Mouse (Mus musculus): ENCODE results near the gene Ric8a. TPM values are rescaled to one million over a fixed set of nuclear protein-coding genes. Genes with fewer than 3 reads are reported as not detected.

Gene Ric8a
- polyA plus RNA-seq, 1 experiment from 2014 or later: 82.2 TPM

DNA sequence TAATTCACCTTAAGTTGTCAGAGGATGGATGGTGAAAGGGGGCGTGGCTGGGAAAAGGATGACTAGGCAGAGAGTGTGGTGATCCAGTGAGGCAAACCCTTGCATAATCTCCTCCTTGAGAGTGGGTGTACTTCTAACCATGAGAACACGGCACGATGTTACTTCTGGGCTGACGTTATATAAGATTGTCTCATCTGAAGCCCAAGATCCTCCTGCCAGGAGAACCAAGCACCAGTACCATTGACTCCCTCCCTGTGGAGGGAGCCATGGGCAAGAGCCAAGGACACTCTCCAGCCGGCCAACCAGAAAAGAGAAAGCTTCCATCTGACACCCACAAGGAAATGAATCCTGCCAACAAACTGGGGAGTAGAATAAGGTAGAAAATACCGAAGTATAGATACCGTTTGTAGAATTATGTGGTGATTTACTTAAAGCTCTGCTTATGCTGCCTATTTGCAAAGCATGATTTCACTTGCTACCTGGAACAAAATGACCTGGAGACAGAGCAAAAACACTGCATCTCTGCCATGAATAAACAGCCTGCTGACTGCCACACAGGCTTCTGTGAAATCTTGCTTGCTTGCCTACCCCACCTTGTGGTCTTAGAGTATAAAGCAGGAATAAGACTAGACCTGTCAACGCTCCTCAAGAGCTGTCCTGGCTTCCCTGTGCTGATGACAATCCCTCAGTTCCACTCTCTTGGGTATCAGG is 28.4 kb upstream of the Ric8a start:
- ATAC-seq (ENCODE audit: insufficient read depth, low FRiP score, low TSS enrichment): no peak
- peak; percentile 20 for DNase-seq (ENCODE audit: low spot score)
- no peak overlapping the region for H3K9ac ChIP-seq (ENCODE audit: low read length)
- no peak overlapping the region for H3K4me3 ChIP-seq (ENCODE audit: low read depth, low read length)
- H3K4me2 ChIP-seq (ENCODE audit: low read depth): no peak overlapping the region
- no peaks in the 10 kb centered on the region for H3K27me3 ChIP-seq (ENCODE audit: control insufficient read depth, insufficient read depth, low read length)
- no peaks in the 10 kb centered on the region for H3K9me3 ChIP-seq (ENCODE audit: control insufficient read depth, low read length)
- no peaks in the 10 kb centered on the region for H3K36me3 ChIP-seq (ENCODE audit: control insufficient read depth, insufficient read depth, low read length)
- no peaks in the 10 kb centered on the region for H3K4me1 ChIP-seq (ENCODE audit: control insufficient read depth, insufficient read depth, low read length)
- no peak overlapping the region for H3K27ac ChIP-seq (ENCODE audit: low read depth, low read length)
- 50% methylated on average over 8 of the region's 8 CpGs for WGBS

DNA sequence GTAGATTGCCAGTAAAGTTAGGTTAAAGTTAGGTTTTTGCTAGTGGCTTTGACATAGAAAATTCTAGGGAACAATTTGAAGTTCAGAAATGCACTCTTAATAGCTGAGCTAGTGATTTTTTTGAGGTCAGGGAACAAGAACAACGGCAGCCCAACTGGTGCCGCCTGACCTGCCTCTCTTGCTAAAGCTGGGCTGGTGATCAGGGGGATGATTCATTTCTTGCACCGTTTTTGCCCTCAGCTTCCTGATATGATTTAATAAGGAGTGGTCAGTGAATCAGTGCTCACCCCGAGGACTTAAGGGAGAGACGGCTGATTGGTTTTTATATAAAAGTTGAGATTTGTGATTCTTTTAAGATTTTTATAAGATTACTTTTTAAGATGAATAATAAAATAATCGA is 25.3 kb upstream of the Ric8a start:
- WGBS: 75% methylated on average over 6 of the region's 6 CpGs
- Histone ChIP-seq H3K36me3 (ENCODE audit: control insufficient read depth, insufficient read depth, low read length) (no peaks in the 10 kb centered on the region), H3K4me1 (ENCODE audit: control insufficient read depth, insufficient read depth, low read length) (no peaks in the 10 kb centered on the region), H3K9me3 (ENCODE audit: control insufficient read depth, low read length) (no peaks in the 10 kb centered on the region), H3K27me3 (ENCODE audit: control insufficient read depth, insufficient read depth, low read length) (no peaks in the 10 kb centered on the region), H3K4me3 (ENCODE audit: low read depth, low read length) (no peak overlapping the region), H3K4me2 (ENCODE audit: low read depth) (no peak overlapping the region), H3K27ac (ENCODE audit: low read depth, low read length) (no peak overlapping the region), H3K9ac (ENCODE audit: low read length) (no peak overlapping the region)
- DNase-seq (ENCODE audit: low spot score): no peak
- ATAC-seq (ENCODE audit: insufficient read depth, low FRiP score, low TSS enrichment): no peak

DNA sequence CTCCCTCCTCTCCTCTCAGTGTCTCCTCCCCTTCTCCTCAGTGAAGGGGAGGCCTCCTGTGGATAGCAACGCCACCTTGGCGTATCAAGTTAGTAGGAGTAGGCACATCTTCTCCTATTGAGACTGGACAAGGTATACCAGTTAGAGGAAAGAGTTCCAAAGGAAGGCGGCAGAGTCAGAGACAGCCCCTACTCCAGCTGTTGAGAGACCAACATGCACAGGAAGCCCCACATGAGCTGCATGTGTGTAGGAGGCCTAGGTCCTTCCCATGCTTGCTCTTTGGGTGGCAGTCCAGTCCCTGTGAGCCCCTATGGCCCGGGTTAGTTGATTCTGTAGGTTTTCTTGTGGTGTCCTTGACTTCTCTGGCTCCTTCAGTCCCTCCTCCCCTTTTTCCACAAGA is 23.4 kb upstream of the Ric8a start:
- Histone ChIP-seq H3K36me3 (ENCODE audit: control insufficient read depth, insufficient read depth, low read length) (no peaks in the 10 kb centered on the region), H3K9ac (ENCODE audit: low read length) (no peak overlapping the region), H3K27me3 (ENCODE audit: control insufficient read depth, insufficient read depth, low read length) (no peaks in the 10 kb centered on the region), H3K4me1 (ENCODE audit: control insufficient read depth, insufficient read depth, low read length) (no peaks in the 10 kb centered on the region), H3K4me3 (ENCODE audit: low read depth, low read length) (no peak overlapping the region), H3K27ac (ENCODE audit: low read depth, low read length) (no peak overlapping the region), H3K9me3 (ENCODE audit: control insufficient read depth, low read length) (no peaks in the 10 kb centered on the region), H3K4me2 (ENCODE audit: low read depth) (no peak overlapping the region)
- no peak for DNase-seq (ENCODE audit: low spot score)
- no peak for ATAC-seq (ENCODE audit: insufficient read depth, low FRiP score, low TSS enrichment)
- WGBS: 87% methylated on average over 4 of the region's 4 CpGs

DNA sequence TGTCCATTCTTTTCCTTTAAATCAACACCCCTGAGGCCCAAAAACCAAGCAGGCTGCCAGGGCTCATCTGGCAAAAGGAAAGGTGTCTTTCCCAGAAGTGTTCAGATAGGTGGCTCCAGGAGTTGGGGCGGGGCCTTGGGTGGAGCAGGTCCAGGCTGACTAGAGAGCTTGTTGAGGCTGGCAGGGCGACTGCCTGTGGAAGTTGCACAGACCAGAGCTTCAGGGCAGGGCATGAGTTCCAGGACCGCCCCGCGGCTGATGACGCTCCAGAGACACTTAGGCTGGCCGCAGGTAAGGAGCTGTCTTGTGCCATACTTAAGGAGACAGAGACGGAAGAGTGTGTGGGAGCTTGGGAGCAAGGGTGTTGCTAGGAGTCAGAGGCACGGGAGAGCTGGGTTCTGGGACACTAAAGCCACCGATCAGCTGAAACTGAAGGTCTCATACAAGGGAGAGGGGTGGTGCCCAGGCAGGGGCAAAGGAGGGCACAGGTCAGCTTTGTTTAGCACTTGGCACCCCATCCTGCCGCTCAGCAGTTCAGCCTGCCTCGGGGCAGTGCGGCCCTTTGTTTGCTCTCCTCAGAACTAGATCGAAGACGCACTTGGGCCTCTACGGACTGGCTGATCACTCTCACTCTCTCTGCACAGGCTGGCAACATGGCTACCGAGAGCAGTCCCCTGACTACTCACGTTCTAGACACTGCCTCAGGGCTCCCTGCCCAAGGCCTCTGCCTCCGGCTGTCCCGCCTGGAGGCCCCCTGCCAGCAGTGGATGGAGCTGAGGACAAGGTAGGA is 21.6 kb upstream of the Ric8a start, which contains the start of gene Urah:
TSS of gene Urah (plus strand) at position 51 of the 790 bp plus-strand sequence.
- no peak for ATAC-seq (ENCODE audit: insufficient read depth, low FRiP score, low TSS enrichment)
- no peak within 1 kb of the TSS for H3K27ac ChIP-seq (ENCODE audit: low read depth, low read length)
- H3K4me2 ChIP-seq (ENCODE audit: low read depth): no peak within 1 kb of the TSS
- H3K27me3 ChIP-seq (ENCODE audit: control insufficient read depth, insufficient read depth, low read length): no peaks in the 10 kb centered on the region
- H3K36me3 ChIP-seq (ENCODE audit: control insufficient read depth, insufficient read depth, low read length): no peaks in the 10 kb centered on the region
- whole genome bisulfite sequencing: 43% methylated on average over 20 of the region's 20 CpGs
- no peaks in the 10 kb centered on the region for H3K4me1 ChIP-seq (ENCODE audit: control insufficient read depth, insufficient read depth, low read length)
- no peak for DNase-seq (ENCODE audit: low spot score)
- no peaks in the 10 kb centered on the region for H3K9me3 ChIP-seq (ENCODE audit: control insufficient read depth, low read length)
- H3K9ac ChIP-seq (ENCODE audit: low read length): no peak within 1 kb of the TSS
- no peak within 1 kb of the TSS for H3K4me3 ChIP-seq (ENCODE audit: low read depth, low read length)

DNA sequence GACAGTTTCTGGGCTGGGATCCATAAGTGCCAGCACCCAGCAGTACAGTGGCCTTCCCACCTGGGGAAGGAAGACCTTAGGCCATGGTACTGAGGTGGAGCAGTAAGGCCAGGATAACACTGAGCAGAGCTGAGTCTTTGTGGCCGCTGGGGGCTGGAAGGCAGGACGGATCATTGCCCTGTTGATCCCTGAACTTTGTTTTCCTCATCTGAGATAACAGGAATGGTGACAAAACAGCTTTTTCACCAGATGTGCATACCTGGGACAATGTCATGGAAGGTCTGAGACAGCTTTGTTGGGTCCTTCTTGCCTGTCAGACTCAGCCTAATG is 21.0 kb upstream of the Ric8a start:
- no peak overlapping the region for H3K4me3 ChIP-seq (ENCODE audit: low read depth, low read length)
- no peak for DNase-seq (ENCODE audit: low spot score)

DNA sequence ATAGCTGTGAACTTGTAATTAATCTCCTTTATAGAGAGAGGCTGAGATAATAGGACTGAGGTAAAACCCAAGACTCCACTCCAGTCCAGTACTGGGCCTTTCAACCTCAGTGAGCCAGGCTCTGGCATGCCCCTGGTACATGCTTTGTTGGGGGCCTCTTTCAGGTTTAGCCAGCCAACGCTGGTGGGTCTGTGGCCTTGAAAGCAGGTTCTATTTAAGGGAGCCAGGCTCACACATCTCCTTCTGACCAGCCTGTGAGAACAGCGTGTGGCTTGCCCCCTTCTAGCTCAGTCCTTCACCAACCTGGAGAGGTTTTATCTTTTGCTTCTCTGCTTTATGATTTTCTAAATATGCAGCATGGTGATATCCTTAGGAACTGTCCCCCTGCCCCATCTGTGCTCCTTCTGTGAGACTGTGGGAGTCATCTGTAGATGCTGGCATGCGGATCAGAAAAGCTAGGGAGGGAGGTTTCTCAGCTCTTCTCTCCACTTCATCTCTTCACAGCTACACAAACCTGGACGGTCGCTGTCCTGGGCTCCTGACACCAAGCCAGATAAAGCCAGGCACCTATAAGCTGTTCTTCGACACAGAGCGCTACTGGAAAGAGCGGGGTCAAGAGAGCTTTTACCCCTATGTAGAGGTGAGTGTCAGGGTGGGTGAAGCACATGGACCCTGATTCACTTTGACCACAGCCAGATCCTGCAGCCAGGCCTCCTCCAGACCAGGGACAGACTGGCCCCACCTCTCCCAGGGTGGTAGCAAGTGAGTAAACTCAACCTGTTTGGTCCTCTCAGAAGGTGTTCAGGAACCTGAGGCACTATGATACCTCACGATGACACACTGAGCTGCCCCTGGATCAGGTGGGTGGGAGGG is 20.3 kb upstream of the Ric8a start:
- no peaks in the 10 kb centered on the region for H3K36me3 ChIP-seq (ENCODE audit: control insufficient read depth, insufficient read depth, low read length)
- WGBS: 88% methylated on average over 9 of the region's 9 CpGs
- ATAC-seq (ENCODE audit: insufficient read depth, low FRiP score, low TSS enrichment) (no peak), DNase-seq (ENCODE audit: low spot score) (no peak)
- H3K27me3 ChIP-seq (ENCODE audit: control insufficient read depth, insufficient read depth, low read length): 0 out of 2 replicates have a peak, but pooled peaks cover 2% of the 10 kb centered on the region
- H3K4me3 ChIP-seq (ENCODE audit: low read depth, low read length): no peak overlapping the region
- no peaks in the 10 kb centered on the region for H3K9me3 ChIP-seq (ENCODE audit: control insufficient read depth, low read length)
- no peak overlapping the region for H3K27ac ChIP-seq (ENCODE audit: low read depth, low read length)
- H3K4me2 ChIP-seq (ENCODE audit: low read depth): no peak overlapping the region
- no peak overlapping the region for H3K9ac ChIP-seq (ENCODE audit: low read length)
- no peaks in the 10 kb centered on the region for H3K4me1 ChIP-seq (ENCODE audit: control insufficient read depth, insufficient read depth, low read length)

More for the DNA sequence above, 21.0 kb upstream of the Ric8a start:
- H3K4me1 ChIP-seq (ENCODE audit: control insufficient read depth, insufficient read depth, low read length): no peaks in the 10 kb centered on the region
- ATAC-seq (ENCODE audit: insufficient read depth, low FRiP score, low TSS enrichment): no peak
- 0 out of 2 replicates have a peak, but pooled peaks cover 2% of the 10 kb centered on the region for H3K27me3 ChIP-seq (ENCODE audit: control insufficient read depth, insufficient read depth, low read length)
- no peak overlapping the region for H3K4me2 ChIP-seq (ENCODE audit: low read depth)
- H3K9ac ChIP-seq (ENCODE audit: low read length): no peak overlapping the region
- no peaks in the 10 kb centered on the region for H3K36me3 ChIP-seq (ENCODE audit: control insufficient read depth, insufficient read depth, low read length)
- no peak overlapping the region for H3K27ac ChIP-seq (ENCODE audit: low read depth, low read length)
- 74% methylated on average over 2 of the region's 2 CpGs for WGBS
- H3K9me3 ChIP-seq (ENCODE audit: control insufficient read depth, low read length): no peaks in the 10 kb centered on the region

DNA sequence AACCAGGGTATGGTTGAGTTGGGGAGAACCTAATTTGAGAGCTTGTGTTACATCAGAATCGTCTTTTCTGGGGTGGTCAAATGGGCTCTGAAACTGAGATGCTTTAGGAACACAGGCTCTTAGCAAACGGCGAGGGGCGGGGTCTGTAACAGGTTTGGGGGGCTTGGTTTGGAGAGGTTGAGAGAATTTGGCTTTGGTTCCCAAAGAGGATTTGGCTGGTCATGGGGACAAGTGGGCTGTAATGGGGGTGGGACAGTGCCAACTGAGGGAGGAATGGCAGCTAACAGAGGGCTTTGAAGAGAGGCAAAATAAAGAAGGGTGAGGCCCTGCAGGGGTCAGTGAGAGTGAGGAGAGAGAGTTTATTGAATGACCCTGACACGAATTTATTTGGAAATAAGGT is 17.2 kb upstream of the Ric8a start:
- no peak overlapping the region for H3K4me3 ChIP-seq (ENCODE audit: low read depth, low read length)
- H3K4me2 ChIP-seq (ENCODE audit: low read depth): no peak overlapping the region
- ATAC-seq (ENCODE audit: insufficient read depth, low FRiP score, low TSS enrichment) (no peak), DNase-seq (ENCODE audit: low spot score) (no peak)
- no peaks in the 10 kb centered on the region for H3K4me1 ChIP-seq (ENCODE audit: control insufficient read depth, insufficient read depth, low read length)
- no peak overlapping the region for H3K9ac ChIP-seq (ENCODE audit: low read length)
- H3K27ac ChIP-seq (ENCODE audit: low read depth, low read length): no peak overlapping the region
- H3K27me3 ChIP-seq (ENCODE audit: control insufficient read depth, insufficient read depth, low read length): 0 out of 2 replicates have a peak, but pooled peaks cover 4% of the 10 kb centered on the region
- 61% methylated on average over 5 of the region's 5 CpGs for WGBS
- no peaks in the 10 kb centered on the region for H3K36me3 ChIP-seq (ENCODE audit: control insufficient read depth, insufficient read depth, low read length)
- H3K9me3 ChIP-seq (ENCODE audit: control insufficient read depth, low read length): no peaks in the 10 kb centered on the region

DNA sequence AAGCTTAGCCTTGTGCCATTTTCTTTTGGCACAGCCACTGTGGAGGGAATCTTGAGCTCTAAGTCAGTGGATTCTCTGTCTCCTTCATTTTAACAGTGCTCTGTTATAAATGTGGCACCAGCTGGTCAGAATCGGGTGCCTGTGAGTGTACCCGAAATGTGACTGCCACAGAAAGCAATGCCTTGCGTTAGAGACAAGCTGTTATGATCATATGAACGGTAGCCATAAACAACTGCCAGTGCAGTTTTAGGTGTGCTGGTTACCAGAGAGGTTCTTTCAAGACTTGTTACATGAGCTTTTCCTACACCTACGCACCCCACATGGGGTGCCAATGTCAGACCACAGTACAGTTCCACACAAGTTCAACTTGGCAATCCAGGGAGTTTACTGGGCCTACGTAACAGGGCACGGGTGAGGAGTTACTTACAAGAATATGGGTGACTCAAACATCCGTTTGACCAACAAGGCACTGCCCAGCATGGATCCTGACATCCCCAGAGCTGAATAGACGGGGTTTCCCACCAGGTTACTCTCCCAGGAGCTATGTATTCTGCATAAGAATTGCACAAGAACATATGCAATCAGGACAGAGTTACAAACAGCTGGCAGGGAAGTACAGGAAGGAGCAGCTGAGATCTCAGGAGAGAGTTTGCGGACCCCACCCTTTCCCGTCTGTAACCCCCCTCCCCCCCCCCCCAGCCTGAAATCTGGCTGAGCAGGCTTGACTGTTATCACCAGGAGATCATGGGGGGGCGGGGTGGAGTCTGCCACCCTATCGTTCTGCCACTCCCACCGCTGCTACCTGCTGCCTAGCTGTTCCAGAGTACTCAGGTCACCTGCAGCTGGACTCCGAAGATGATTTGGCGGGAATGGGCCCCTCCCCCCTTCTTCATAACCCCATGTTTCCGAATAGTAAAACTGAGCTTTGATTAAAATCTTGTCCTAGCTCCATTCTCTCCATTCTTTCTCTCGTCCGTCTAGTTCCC is 15.7 kb upstream of the Ric8a start:
- no peak overlapping the region for H3K27ac ChIP-seq (ENCODE audit: low read depth, low read length)
- H3K4me1 ChIP-seq (ENCODE audit: control insufficient read depth, insufficient read depth, low read length): no peaks in the 10 kb centered on the region
- no peaks in the 10 kb centered on the region for H3K36me3 ChIP-seq (ENCODE audit: control insufficient read depth, insufficient read depth, low read length)
- no peak overlapping the region for H3K4me3 ChIP-seq (ENCODE audit: low read depth, low read length)
- DNase-seq (ENCODE audit: low spot score) (no peak), ATAC-seq (ENCODE audit: insufficient read depth, low FRiP score, low TSS enrichment) (no peak)
- H3K4me2 ChIP-seq (ENCODE audit: low read depth): no peak overlapping the region
- 0 out of 2 replicates have a peak, but pooled peaks cover 4% of the 10 kb centered on the region for H3K27me3 ChIP-seq (ENCODE audit: control insufficient read depth, insufficient read depth, low read length)
- 38% methylated on average over 19 of the region's 19 CpGs for WGBS
- H3K9me3 ChIP-seq (ENCODE audit: control insufficient read depth, low read length): no peaks in the 10 kb centered on the region
- H3K9ac ChIP-seq (ENCODE audit: low read length): no peak overlapping the region

All from neural tube, embryonic 11.5 days (tissue).